Mouse (Mus musculus) cerebellum, postnatal 4 days (tissue): ENCODE measurements around the gene Oard1.

Source experiments
- DNase-seq, 2 experiments: peaks; one replicate each; pipeline ENCODE4 v3.0.0; 2022; ENCODE audit warnings: low spot score in 2 of 2, mixed read lengths in 1 of 2

Gene Oard1

DNA sequence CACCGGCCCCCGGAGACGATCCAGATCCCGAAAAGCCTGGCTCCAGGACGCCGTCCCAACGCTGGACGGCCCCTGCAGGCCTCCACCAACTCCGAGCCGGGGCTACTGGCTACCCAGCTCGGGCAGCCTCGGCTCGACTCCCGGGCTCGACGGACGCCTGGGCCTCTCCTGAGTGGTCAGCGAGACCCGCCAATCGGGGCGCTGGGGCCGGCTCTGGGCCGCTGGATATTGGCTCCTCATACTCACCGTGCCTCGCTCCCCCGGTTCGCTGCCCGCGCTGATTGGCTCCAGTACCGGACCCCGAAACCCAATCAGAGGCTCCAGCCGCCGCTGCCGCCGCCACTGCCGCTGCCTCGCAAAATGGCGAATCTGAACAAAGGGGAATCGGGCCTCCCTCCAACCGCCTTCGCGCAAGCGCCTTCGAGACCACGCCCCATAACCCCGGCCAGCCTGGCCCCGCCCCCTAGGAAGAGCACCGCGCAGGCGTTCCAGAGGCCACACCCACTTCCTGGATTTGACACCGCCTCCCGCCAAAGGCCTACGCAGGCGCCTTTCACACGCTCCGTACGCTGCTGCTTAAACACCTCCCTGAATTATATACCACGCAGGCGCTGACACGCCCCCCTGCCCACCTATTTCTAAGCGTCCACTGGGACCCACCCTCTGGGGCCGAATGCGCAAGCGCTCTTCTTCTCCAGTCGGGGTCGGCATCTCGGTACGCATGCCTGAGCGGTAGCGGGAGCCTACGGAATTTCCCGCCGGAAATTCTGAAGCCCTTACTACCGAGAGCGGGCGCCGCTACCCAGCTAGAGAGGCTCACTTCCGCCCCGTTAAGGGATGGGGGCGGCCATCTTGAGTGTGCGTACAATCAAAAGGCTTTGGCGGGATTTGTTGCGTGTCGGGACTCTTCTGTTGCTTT is at the start of gene Oard1, which contains the start of gene Nfya:
Gene Oard1, plus strand, starts transcription at position 635 of the 919 bp plus-strand sequence.
Gene Nfya, minus strand, starts transcription at position 527 of the 919 bp plus-strand sequence.
- DNase-seq: peak; percentile 99 to 100

DNA sequence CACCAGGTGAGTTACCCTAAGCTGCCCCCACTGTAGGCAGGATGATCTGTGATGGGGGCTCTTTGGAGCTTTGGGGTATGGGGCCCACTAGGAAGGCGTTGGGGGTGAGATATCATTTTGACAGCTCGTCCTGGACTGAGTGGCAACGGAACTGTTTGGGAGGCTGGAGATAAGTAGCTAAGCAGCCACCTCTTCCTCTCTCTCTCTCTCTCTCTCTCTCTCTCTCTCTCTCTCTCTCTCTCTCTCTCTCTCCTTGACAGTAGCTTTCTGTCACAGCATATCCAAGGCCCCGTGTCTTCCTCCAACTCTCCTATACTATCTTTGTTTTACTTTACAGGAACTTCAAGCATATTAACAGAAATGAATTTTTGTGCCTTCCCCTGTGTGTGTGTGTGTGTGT is 49.4 kb upstream of the Oard1 start:
- no peak for DNase-seq

DNA sequence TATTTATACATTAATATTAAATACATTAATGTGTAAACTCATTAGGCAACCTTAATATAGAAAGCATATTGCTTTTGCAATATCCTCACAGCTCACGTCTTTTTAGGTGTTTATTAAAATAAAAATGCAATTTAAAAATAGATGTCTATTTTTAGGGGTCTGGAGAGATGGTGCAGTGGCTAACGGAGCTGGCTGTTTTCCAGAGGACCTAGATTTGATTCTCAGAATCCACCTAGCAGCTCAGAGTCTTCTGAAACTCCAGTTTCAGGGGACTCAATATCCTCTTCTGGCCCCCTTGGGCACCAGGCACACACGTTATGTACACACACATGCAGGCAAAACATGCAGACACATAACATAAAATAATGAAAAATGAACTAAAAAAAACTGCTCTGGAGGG is 47.5 kb upstream of the Oard1 start:
- no peak for DNase-seq

DNA sequence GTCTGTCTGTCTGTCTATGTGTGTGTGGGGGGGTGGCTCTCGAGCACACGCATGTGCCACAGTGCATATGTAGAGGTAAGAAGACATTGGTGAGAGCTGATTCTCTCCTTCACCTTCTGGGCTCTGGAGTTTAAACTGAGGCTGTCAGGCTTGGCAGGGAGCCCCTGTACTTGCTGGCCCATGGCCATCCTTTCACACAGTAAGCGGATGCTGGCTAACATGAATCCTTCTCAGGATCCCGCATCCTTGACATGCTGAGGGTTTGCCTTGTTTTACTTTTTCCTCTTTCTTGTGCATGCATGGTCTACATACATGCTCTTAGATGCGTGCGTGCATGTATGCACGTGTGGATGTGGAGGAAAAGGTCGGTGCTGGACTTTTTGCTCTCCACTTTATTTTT is 46.8 kb upstream of the Oard1 start:
- peak in 1 of 2 experiments; percentile 62 for DNase-seq

DNA sequence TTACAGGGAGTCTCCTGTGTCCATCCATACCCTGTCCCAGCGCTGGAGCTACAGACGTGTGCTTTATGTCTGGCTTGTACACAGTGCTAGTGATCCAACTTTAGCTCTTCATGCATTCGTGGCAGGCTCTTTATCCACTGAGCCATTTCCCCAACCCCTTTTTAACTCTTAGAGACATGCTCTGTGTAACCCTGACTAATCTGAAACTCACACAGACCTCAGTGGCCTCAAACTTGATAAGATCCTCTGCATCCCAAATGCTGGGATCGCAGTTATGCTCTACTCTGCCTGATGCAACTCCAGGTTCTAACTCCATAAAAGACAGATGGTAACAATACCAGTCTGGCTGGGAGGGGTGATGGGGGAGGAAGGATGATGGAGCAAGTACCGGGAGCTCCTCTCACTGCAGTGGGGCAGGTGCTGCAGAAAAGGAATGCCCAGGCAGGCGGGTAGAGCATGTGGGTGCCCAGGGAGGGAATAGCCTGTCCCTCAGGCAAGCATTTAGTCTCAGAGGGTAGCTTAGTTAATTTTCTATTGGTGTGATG is 46.3 kb upstream of the Oard1 start:
- DNase-seq: no peak

DNA sequence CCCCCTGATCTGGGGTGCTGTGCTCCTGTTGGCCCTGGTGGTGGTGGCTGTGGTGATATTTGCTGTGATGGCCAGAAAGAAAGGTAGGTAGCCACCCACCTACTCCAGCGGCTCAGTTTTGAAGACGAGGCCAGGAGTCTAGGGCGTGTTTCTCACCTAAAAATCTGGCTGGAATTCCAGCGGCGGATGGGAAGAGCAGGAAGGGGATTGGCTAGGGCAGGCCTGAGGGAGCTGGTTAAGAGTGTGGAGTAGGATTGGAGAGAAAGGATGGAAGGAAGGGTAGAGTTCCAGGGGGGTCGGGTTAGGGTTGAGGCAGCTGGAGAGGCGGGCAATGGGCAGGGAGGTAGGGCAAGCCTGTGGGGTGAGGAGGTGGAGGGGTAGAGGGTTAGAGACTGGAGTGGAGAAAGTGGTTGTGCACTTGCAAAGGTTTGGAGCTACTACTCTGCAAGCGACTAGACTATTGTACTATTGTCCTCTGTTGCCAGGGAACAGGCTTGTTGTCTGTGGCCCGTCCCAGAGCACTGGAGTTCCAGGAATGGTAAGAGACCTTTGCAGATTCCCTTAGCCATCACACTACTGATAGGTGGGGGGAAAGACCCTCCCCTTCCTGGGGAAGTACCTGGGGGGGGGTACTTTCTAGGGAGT is 44.2 kb upstream of the Oard1 start:
- no peak for DNase-seq

DNA sequence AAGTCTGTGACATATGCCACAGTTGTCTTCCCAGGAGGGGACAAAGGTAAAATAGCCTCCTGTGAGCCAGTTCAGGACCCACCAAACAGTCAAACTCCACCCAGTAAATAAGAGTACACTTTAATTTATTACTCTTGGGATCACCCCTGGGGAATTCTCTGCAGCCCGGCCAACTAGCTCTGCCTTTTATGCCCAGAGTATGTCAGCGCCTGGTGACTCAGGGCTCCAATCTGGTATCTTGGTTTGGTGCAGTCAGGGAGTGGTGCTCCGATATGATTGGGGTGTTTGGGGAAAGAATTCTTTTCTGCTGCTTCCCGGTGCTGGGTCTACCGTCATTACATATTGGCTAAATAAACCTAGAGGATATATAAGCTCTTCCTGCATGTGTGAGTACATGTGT is 43.0 kb upstream of the Oard1 start:
- DNase-seq: no peak

DNA sequence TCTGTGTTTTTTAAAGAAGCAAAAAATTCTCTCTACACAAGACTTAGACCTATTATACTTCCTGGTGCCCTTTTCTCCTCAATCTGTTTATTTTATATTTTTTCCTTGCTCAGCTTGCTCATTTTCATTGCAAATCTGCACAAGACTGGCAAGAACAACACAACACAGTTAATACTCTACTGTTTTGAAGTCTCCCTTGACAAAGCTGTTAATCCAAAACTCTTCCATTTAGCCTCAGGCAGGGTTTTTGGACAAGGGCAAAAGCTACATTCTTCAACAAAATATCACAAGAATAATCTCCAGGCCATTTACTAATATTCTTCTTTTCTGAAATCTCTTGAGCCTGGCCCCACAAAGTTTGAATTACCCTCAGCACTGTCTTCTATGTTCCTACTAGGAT is 38.2 kb upstream of the Oard1 start:
- DNase-seq: no peak

DNA sequence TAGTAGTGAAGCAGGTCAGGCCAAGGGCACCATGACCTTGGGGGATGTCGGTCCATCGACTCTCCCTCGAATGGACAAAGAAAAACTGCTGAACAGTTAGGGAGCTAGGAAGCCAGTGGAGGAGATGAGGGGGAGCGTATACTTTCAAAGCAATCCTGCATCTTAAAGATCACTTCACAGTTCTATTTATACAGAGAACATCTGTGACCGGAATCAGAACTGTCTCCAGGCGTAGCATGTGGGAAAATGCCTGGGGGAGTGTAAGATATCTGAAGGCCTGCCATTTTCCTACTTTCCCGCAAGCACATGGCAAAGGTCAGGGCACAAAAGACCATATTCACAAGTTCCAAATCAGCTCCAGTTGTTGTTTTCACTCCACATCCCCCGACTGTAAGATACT is 36.8 kb upstream of the Oard1 start:
- DNase-seq: no peak

DNA sequence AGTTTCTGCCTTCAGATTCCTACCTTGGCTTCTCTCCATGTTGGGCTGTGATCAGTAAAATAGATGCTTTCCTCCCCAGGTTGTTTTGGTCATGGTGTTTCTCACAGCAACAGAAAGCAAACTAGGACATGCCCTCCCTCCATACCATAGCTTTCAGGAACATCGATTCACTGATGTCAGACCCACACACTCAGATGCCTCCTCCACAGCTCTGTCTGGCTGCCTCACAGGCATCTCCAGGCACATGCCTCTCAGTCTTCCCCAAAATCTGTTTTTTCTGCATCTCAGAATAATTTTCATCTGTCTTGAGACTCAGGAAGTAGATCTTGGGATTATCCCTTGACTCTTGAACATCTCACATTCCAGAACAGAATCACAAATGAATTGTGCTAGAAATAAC is 33.7 kb upstream of the Oard1 start:
- DNase-seq: no peak

DNA sequence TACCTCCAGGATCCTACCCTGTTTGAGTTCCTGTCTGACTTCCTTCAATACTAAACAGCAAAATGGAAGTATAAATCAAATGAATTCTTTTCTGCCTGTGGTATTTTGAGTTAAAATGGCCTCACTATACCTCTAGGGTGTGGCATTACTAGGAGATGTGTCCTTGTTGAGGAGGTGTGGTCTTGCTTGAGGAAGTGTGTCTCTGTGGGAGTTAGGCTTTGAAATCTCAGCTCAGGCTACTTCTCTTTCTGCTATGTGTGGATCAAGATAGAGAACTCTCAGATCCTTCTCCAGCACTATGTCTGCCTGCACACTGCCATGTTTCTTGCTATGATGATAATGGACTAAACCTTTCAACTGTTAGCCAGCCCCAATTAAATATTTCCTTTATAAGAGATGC is 30.8 kb upstream of the Oard1 start:
- DNase-seq: no peak

DNA sequence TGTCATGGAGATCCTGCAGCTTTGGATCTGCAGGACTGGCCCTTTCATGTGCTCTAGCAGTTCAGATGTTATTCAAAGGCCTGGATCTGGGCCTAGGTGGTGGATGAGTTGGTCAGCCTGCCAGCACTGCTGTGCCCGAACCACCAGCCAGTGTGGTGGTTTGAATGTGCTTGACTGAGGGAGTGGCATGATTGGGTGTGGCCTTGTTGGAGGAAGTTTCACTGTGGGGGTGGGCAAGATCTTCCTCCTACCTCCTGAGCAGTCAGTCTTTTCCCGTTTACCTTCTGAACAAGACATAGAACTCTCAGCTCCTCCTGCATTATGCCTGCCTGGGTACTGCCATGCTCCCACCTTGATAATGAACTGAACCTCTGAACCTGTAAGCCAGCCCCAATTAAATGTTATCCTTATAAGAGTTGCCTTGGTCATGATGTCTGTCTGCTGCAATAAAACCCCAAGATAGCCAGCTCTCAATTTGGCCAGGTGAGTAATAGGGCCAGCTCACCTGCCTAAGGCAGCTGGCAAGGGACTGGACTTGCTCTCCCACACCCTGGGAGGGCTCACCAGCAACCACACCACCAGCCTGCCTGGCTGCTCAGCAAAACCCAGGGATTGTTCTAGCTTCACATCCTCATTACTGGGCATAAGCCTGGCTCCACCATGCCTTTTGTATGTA is 23.9 kb upstream of the Oard1 start:
- no peak for DNase-seq

DNA sequence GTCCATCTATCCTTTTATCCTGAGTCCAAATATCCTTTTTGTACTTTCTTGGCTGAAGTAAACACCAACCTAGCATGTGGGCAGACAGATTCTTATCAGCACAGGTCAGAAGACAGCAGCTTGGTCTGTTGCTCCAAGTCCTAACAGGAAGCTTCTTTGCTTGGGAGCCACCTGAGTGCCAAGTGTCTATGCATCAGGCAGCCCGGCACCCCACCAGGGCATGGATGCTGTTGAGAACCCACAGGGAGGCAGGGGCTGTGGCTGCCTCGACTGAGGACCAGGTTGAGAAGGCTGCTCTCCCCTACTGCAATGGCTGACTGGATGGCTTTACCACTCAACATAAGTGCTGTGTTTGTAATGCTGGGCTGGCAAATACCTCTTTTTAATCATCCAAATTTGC is 21.1 kb upstream of the Oard1 start:
- no peak for DNase-seq

DNA sequence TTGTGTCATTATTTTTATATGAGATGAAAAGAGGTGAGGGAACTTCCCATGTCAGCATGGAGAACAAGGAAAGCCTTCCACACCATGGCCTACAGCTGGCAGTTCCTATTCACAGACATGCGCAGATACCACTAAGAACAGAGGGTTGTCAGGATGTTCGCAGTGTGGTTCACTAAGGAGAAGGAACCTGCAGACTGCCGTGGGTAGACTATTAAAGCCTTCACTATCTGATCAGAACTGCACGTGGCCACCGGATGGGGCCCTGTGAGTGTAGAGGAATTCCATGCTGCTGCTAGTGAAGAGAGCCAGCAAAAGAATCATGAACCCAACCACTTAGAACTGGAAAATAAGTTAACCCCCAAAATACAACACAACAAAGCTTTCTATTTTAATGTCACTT is 20.4 kb upstream of the Oard1 start:
- no peak for DNase-seq

DNA sequence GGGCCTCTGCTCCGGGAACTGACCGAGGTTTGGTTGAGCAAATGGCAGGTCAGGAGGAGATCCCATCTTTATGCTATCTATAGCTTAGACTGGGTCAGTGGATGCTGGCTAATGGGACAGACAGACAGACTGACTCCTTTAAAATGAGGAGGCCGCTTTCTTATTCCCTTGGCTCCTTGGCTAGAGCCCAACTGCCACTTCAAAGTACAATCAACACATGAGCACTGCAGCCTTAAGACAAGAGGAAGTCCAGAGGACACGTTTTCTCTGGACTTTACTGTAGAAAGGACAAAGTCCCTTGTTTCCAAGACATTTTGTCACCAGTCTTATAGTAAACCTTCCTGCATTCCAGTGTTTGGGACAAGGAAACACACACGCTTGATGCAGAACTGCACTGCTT is 18.4 kb upstream of the Oard1 start:
- DNase-seq: no peak

DNA sequence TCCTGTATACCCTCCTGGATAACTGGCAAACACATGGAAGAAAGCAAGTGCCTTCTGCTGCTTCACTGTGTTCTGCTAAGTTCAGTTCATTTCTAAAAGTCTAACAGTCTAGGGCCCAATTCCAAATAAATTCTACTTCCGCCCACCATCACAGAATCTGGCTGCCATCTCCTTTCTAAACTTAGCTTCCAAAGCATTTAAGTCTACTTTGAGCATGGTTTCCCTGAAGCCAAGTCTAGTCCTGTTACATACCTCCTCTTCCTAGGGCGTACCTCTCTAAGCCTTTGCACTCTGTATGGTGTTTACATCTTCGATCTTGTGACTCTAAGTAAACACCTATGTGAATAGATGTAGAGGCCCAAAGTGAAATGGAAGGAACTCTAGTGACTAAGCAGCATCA is 17.2 kb upstream of the Oard1 start:
- DNase-seq: no peak

DNA sequence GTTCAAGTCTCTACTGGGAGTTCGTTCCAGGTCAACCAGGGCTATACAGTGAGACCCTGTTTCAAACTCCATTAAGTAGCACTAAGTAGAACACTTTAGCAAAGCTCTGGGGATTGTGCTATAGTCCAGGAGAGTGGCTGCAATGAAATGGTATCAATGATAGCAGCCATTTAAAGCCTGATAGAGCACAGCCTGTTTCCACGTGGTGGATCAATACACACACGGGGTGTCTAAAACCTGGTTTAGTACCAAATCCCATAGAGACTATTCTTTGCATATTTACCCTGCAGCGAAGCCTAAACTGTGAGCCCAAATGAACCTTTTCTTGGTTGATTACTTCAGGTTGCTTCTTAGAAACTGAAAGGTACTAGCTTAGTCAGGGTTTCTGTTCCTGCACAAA is 8.1 kb upstream of the Oard1 start:
- DNase-seq: no peak

DNA sequence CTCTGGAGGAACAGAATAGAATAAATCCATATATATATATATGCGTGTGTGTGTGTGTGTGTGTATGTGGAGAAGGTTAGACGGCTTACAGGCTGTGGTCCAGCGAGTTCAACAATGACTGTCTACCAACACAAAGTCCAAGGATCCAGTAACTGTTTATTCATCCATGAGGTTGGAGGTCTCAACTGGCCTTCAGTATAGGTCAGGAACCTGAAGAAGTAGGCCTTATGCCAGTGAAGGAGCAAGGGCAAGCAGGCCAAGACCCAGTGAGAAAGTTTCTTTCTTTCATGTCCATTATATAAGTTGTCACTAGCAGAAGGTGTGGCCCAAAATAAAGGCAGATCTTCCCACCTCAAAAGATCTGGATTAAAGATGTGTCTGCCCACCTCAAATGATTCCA is 7.1 kb upstream of the Oard1 start:
- no peak for DNase-seq

DNA sequence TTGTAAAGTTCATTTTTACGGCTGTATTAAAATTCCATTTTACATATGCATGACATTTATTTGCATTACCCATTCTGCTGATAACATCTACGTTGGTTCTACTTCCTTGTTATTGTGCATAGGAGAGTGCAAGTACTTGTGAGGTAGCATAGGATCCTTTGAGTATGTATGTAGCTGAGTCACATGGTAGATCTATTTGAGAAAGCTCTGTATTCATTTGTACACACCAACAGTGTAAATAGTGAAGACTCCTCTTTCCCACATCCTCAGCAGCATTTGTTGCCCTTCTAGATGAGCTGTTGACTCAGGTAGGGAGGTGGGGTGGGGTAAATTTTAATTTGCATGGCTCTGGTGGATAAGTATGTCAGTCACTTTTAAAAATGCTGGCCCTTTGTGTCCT is 6.0 kb upstream of the Oard1 start:
- no peak for DNase-seq

DNA sequence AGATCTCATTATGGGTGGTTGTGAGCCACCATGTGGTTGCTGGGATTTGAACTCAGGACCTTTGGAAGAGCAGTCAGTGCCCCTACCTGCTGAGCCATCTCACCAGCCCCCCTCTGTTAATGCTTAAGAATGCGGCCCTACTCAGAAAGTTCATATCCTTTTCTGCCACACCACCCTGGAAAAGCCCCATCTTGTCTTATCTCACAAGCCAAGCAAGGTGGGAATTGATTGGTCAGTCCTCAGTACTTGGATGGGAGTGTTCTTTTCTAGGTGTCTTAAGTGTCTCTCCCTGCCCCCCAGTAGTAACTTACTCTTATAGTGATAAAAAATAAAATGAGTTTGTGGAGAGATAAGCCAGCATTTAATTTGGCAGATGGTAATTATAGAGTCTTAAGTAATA is 5.1 kb upstream of the Oard1 start:
- DNase-seq: no peak

DNA sequence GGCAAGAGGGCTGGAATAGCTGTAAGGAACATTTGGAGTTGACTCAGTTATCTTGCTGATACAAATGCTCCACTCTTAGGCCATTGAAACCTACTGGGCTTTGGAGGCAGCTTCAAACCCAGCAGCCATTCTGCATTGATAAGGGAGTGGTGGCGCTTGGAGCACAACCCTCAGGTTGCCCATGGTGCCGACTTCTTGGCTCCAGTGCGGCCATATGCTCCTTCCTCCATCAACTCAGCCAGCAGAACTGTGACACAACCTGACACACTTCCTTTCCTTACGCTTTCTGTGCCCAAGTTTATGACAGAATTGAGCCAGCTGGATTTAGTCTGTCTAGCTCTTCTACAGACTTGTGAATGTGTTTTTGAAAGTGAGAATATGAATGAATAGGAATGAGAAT is 2.7 kb upstream of the Oard1 start:
- no peak for DNase-seq

DNA sequence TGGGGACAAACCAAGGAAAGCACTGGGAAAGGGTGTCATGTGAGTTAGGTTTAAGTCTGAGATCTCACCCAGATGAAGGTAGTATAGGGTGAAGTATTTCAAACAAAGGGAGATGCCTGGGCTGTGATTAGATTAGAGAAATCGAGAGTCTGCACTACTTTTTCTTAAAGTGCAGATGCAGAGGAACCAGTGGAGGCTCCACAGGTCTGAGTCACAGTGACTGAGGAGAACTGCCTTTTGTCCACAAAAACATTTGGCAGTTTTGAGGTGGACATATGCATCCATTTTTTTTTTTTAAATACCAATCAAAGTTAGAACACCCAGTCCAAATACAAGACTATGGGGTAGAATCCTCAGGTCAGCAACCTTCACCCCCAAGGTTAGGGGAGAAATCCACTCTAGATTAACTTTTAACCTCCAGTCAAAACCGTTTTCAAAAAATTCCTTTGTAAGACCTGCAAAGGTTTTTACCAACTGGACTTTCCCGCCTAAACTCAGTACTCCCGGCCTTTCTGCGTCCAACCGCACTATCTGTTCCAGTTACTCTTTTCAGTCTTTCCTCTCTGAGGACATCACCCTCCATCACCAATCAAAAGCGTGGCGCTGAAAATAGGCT is 1.8 kb upstream of the Oard1 start:
- no peak for DNase-seq
